Mouse (Mus musculus) embryo, embryonic 10 days (tissue): ENCODE data around the gene Mdm2.

Source experiments
- DNase-seq: peaks from one replicate; pipeline ENCODE4 v3.0.0-alpha.2; 2015; ENCODE audit warnings: low spot score

The Mdm2 gene

GRCm38 (mm10) chr10:117670092-117670491, 40.5 kb downstream of the Mdm2 start:
- DNase-seq = no peak

GRCm38 (mm10) chr10:117669449-117670090, 41.0 kb downstream of the Mdm2 start:
- peak; percentile 35 for DNase-seq

GRCm38 (mm10) chr10:117668546-117669300, 41.8 kb downstream of the Mdm2 start:
- DNase-seq = no peak

- no peak for DNase-seq
These were observed 42.7 kb downstream of the Mdm2 start for GRCm38 (mm10) chr10:117667663-117668507.

- no peak for DNase-seq
These were observed 43.5 kb downstream of the Mdm2 start for GRCm38 (mm10) chr10:117666947-117667630.

GRCm38 (mm10) chr10:117666361-117666760, 44.2 kb downstream of the Mdm2 start:
- no peak for DNase-seq

- no peak for DNase-seq
These were observed 44.9 kb downstream of the Mdm2 start for GRCm38 (mm10) chr10:117665376-117666275.

GRCm38 (mm10) chr10:117664926-117665209, 45.7 kb downstream of the Mdm2 start:
- no peak for DNase-seq

GRCm38 (mm10) chr10:117664208-117664925, 46.2 kb downstream of the Mdm2 start:
- no peak for DNase-seq

GRCm38 (mm10) chr10:117663865-117664200, 46.7 kb downstream of the Mdm2 start:
- peak; percentile 56 for DNase-seq

GRCm38 (mm10) chr10:117663056-117663864, 47.3 kb downstream of the Mdm2 start:
- no peak for DNase-seq

GRCm38 (mm10) chr10:117662316-117663055, 48.1 kb downstream of the Mdm2 start:
- DNase-seq = no peak

- no peak for DNase-seq
These were observed 50.7 kb downstream of the Mdm2 start for GRCm38 (mm10) chr10:117659819-117660218.

- DNase-seq = no peak
These were observed 51.1 kb downstream of the Mdm2 start for GRCm38 (mm10) chr10:117659430-117659813.

- no peak for DNase-seq
These were observed 51.8 kb downstream of the Mdm2 start for GRCm38 (mm10) chr10:117658522-117659429.

- no peak for DNase-seq
These were observed 52.8 kb downstream of the Mdm2 start for GRCm38 (mm10) chr10:117657659-117658306.

- DNase-seq = no peak
These were observed 53.4 kb downstream of the Mdm2 start for GRCm38 (mm10) chr10:117656985-117657658.
